Mouse (Mus musculus): ENCODE data around the gene Spocd1. TPM values are rescaled to one million over a fixed set of nuclear protein-coding genes. Genes with fewer than 3 reads are reported as not detected.
A peak's percentile ranks its signal among the peaks of the same experiment; 100 is the strongest.

Gene Spocd1
- total and polyA plus RNA-seq, 2 experiments from 2014 or later, result 0.04 TPM; not detected in 1

DNA sequence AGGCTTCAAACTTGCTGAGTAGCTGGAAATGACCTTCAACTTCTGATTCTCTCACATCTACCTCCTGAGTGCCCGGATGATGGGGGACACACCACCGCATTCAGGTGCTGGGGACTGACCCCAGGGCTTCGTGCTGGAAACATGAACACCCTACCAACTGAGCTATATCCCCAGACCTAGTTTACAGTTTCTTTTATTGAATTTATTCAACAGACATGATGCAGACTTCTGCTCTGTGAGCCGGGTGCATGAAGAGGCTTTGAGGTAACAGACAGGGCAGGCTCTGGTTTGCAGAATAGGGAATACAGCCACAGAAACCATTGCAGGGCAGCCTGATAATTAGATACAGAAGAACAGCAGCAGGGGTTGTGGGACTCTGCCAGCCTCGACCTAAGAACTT is 10.6 kb upstream of the Spocd1 start:
- TF ChIP-seq CTCF (IDR thresholded peaks at IDR 0.05; ENCODE audit: low read depth) (no peak), EP300 (IDR thresholded peaks at IDR 0.05; ENCODE audit: low read depth) (no peak)
- peaks cover 35% of the 10 kb centered on the region for H3K4me1 ChIP-seq (ENCODE audit: control insufficient read depth, insufficient read depth)
- no peak overlapping the region for H3K4me2 ChIP-seq (ENCODE audit: low read depth, low read length)
- ATAC-seq (ENCODE audit: insufficient read depth, low read depth), result no peak
- no peaks in the 10 kb centered on the region for H3K9me3 ChIP-seq (replicated peaks; ENCODE audit: control insufficient read depth, low read length)
- no peak overlapping the region for H3K9ac ChIP-seq (replicated peaks; ENCODE audit: low read depth, low read length)
- H3K27ac ChIP-seq (ENCODE audit: low read depth), result no peak overlapping the region
- no peak for DNase-seq (ENCODE audit: low spot score)
- H3K4me3 ChIP-seq (ENCODE audit: low read depth, low read length), result no peak overlapping the region
- H3K27me3 ChIP-seq (ENCODE audit: control insufficient read depth, insufficient read depth, low read length), result no peaks in the 10 kb centered on the region
- WGBS, result 86% methylated on average over 5 of the region's 5 CpGs
- no peaks in the 10 kb centered on the region for H3K36me3 ChIP-seq (replicated peaks; ENCODE audit: control insufficient read depth, insufficient read depth, low read length)

- Histone ChIP-seq H3K27me3 (ENCODE audit: control insufficient read depth, insufficient read depth, low read length) (no peaks in the 10 kb centered on the region), H3K4me2 (ENCODE audit: low read depth, low read length) (no peak overlapping the region), H3K36me3 (replicated peaks; ENCODE audit: control insufficient read depth, insufficient read depth, low read length) (no peaks in the 10 kb centered on the region), H3K9me3 (replicated peaks; ENCODE audit: control insufficient read depth, low read length) (no peaks in the 10 kb centered on the region), H3K9ac (replicated peaks; ENCODE audit: low read depth, low read length) (no peak overlapping the region), H3K4me3 (ENCODE audit: low read depth, low read length) (no peak overlapping the region), H3K4me1 (ENCODE audit: control insufficient read depth, insufficient read depth) (peaks cover 32% of the 10 kb centered on the region), H3K27ac (ENCODE audit: low read depth) (no peak overlapping the region)
- 62% methylated on average over 3 of the region's 3 CpGs for WGBS
- ATAC-seq (ENCODE audit: insufficient read depth, low read depth) (no peak), DNase-seq (ENCODE audit: low spot score) (no peak)
- TF ChIP-seq CTCF (IDR thresholded peaks at IDR 0.05; ENCODE audit: low read depth) (no peak), EP300 (IDR thresholded peaks at IDR 0.05; ENCODE audit: low read depth) (no peak)
Measured at GRCm38 (mm10) chr4:129918901-129919300, 10.1 kb upstream of the Spocd1 start.

DNA sequence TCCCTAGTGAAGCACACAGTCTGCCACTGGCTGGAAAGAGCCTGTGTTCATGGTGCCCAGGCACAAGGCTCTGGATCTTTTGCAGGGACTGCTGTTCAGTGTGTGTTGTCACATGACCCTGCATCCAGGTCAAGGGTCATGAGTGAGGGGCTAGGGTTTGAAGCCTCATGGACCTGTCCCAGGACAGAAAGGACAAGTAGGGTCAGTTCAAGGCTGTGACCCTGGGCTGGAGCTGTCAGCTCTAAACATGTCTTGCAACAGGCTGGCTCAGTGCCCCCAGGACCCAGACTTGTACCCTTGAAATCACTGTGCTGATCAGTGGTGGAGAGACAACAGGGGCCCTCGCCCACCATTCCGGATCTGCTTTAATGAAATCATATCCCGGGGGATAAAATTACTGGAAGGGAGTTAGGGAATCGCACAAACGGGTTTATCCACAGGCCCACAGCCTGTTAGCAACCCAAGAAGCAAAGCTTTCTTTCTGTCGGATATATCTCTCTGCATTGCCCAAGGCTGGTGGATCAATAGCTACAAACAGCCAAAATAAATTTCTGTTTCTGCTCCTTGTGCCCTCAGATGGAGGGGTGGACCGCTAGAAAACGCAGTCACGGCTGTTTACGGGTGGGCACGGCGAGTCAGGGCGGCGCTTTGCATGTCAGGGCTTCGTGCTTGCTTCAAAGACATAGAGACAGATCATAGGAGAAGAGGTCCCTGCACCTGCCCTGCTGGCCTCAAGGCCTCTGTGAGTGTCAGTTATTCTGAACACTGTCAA is 8.3 kb upstream of the Spocd1 start:
- no peaks in the 10 kb centered on the region for H3K27me3 ChIP-seq (ENCODE audit: control insufficient read depth, insufficient read depth, low read length)
- no peak overlapping the region for H3K4me3 ChIP-seq (ENCODE audit: low read depth, low read length)
- DNase-seq (ENCODE audit: low spot score) (no peak), ATAC-seq (ENCODE audit: insufficient read depth, low read depth) (no peak)
- no peaks in the 10 kb centered on the region for H3K9me3 ChIP-seq (replicated peaks; ENCODE audit: control insufficient read depth, low read length)
- WGBS, result 79% methylated on average over 15 of the region's 15 CpGs
- TF ChIP-seq EP300 (IDR thresholded peaks at IDR 0.05; ENCODE audit: low read depth) (no peak), CTCF (IDR thresholded peaks at IDR 0.05; ENCODE audit: low read depth) (no peak)
- H3K4me1 ChIP-seq (ENCODE audit: control insufficient read depth, insufficient read depth), result peaks cover 40% of the 10 kb centered on the region
- H3K9ac ChIP-seq (replicated peaks; ENCODE audit: low read depth, low read length), result no peak overlapping the region; the same call in 1 of the 2 replicates
- no peaks in the 10 kb centered on the region for H3K36me3 ChIP-seq (replicated peaks; ENCODE audit: control insufficient read depth, insufficient read depth, low read length)
- H3K27ac ChIP-seq (ENCODE audit: low read depth), result peak overlapping the region; percentile 83
- H3K4me2 ChIP-seq (ENCODE audit: low read depth, low read length), result no peak overlapping the region

DNA sequence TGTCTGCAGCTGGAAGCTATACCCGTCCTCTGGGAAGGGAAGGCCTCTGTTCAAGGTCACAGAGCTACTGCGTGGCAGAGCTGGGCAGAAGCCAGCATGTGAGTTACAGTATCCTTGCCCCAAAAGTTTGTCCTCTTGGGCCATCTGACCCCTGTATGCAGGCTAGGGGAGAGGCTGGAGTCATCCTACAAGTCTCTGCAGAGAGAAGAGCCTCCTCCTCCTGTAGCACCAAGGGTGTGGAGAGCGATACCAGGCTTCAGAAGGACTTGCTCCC is 7.8 kb upstream of the Spocd1 start:
- Histone ChIP-seq H3K36me3 (replicated peaks; ENCODE audit: control insufficient read depth, insufficient read depth, low read length) (no peaks in the 10 kb centered on the region), H3K27ac (ENCODE audit: low read depth) (peak overlapping the region; percentile 83), H3K9me3 (replicated peaks; ENCODE audit: control insufficient read depth, low read length) (no peaks in the 10 kb centered on the region), H3K4me3 (ENCODE audit: low read depth, low read length) (no peak overlapping the region), H3K4me1 (ENCODE audit: control insufficient read depth, insufficient read depth) (peaks cover 35% of the 10 kb centered on the region), H3K9ac (replicated peaks; ENCODE audit: low read depth, low read length) (no peak overlapping the region; the same call in 1 of the 2 replicates), H3K4me2 (ENCODE audit: low read depth, low read length) (no peak overlapping the region), H3K27me3 (ENCODE audit: control insufficient read depth, insufficient read depth, low read length) (no peaks in the 10 kb centered on the region)
- TF ChIP-seq EP300 (IDR thresholded peaks at IDR 0.05; ENCODE audit: low read depth) (no peak), CTCF (IDR thresholded peaks at IDR 0.05; ENCODE audit: low read depth) (no peak)
- ATAC-seq (ENCODE audit: insufficient read depth, low read depth), result peak; percentile 37; the same call in 1 of the 2 replicates
- peak; percentile 51 for DNase-seq (ENCODE audit: low spot score)
- WGBS, result 26% methylated on average over 3 of the region's 3 CpGs

DNA sequence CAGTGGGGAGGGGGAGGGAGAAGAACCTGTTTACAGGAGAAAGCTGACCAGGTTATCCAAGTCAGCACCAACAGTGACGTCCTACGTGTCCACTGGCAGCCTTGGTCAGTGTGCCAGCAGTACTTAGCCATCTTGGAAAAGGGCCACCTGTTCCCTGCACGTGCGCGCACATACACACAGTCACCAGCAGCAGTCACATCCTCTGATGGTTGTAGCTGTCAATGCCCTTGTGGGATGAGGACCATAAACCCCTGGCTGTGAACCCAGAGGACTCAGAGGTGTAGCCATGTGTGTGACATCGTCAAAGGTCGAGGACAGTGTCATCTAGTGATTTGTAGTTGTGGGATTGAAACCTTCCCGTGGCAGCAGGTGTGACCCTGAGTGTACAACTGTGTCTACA is 4.9 kb upstream of the Spocd1 start:
- peak; percentile 31 for ATAC-seq (ENCODE audit: insufficient read depth, low read depth)
- Histone ChIP-seq H3K27ac (ENCODE audit: low read depth) (peak overlapping the region; percentile 64), H3K4me1 (ENCODE audit: control insufficient read depth, insufficient read depth) (peaks cover 28% of the 10 kb centered on the region)

GRCm38 (mm10) chr4:129924694-129925093 is 4.4 kb upstream of the Spocd1 start:
- TF ChIP-seq CTCF (IDR thresholded peaks at IDR 0.05; ENCODE audit: low read depth) (no peak), EP300 (IDR thresholded peaks at IDR 0.05; ENCODE audit: low read depth) (no peak)
- Histone ChIP-seq H3K4me1 (ENCODE audit: control insufficient read depth, insufficient read depth) (peaks cover 28% of the 10 kb centered on the region), H3K27me3 (ENCODE audit: control insufficient read depth, insufficient read depth, low read length) (no peaks in the 10 kb centered on the region), H3K4me3 (ENCODE audit: low read depth, low read length) (no peak overlapping the region), H3K9ac (replicated peaks; ENCODE audit: low read depth, low read length) (no peak overlapping the region), H3K36me3 (replicated peaks; ENCODE audit: control insufficient read depth, insufficient read depth, low read length) (no peaks in the 10 kb centered on the region), H3K4me2 (ENCODE audit: low read depth, low read length) (no peak overlapping the region), H3K9me3 (replicated peaks; ENCODE audit: control insufficient read depth, low read length) (no peaks in the 10 kb centered on the region), H3K27ac (ENCODE audit: low read depth) (peak overlapping the region; percentile 64)
- DNase-seq (ENCODE audit: low spot score) (peak; percentile 25), ATAC-seq (ENCODE audit: insufficient read depth, low read depth) (no peak)
- 38% methylated on average over 6 of the region's 6 CpGs for WGBS

More for the DNA sequence above, 4.9 kb upstream of the Spocd1 start:
- H3K4me3 ChIP-seq (ENCODE audit: low read depth, low read length), result no peak overlapping the region
- H3K36me3 ChIP-seq (replicated peaks; ENCODE audit: control insufficient read depth, insufficient read depth, low read length), result no peaks in the 10 kb centered on the region
- peak; percentile 32 for DNase-seq (ENCODE audit: low spot score)
- H3K9ac ChIP-seq (replicated peaks; ENCODE audit: low read depth, low read length), result no peak overlapping the region
- TF ChIP-seq CTCF (IDR thresholded peaks at IDR 0.05; ENCODE audit: low read depth), result no peak
- H3K4me2 ChIP-seq (ENCODE audit: low read depth, low read length), result no peak overlapping the region
- 51% methylated on average over 8 of the region's 8 CpGs for WGBS
- no peaks in the 10 kb centered on the region for H3K9me3 ChIP-seq (replicated peaks; ENCODE audit: control insufficient read depth, low read length)
- H3K27me3 ChIP-seq (ENCODE audit: control insufficient read depth, insufficient read depth, low read length), result no peaks in the 10 kb centered on the region

Measured in heart, postnatal 0 days (tissue).